Mouse (Mus musculus) adipocyte (in vitro differentiated cells): ENCODE data around the gene Atxn1.

ENCODE experiments used
- DNase-seq: peaks from one replicate; pipeline ENCODE4 v3.0.0-alpha.2; 2016; ENCODE audit warnings: low spot score

Gene Atxn1

GRCm38 (mm10) chr13:45680651-45681050 is 284.2 kb downstream of the Atxn1 start:
- no peak for DNase-seq

GRCm38 (mm10) chr13:45679096-45679495 is 285.7 kb downstream of the Atxn1 start:
- DNase-seq: no peak

GRCm38 (mm10) chr13:45672628-45673027 is 292.2 kb downstream of the Atxn1 start:
- DNase-seq: peak; percentile 37

GRCm38 (mm10) chr13:45669969-45670368 is 294.8 kb downstream of the Atxn1 start:
- peak; percentile 16 for DNase-seq

DNA sequence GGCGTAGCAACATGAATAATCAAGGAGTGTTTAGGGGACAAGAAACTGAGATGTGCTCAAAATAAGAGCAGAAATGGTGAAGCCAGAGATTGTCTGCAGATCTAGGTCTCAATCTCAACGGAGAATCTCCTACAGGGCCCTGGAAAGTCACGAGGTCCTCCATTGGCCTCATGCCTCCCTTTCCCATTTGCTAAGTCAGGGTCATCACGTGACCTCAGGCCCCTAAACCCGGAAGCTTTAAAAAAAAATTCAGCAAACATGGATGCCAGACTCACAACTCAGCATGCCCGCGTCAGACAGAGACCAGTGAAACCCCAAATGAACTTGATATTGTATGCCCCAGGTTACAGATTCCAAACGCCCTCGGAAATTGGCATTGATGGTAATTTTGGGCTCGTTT is 302.0 kb downstream of the Atxn1 start:
- DNase-seq: no peak

DNA sequence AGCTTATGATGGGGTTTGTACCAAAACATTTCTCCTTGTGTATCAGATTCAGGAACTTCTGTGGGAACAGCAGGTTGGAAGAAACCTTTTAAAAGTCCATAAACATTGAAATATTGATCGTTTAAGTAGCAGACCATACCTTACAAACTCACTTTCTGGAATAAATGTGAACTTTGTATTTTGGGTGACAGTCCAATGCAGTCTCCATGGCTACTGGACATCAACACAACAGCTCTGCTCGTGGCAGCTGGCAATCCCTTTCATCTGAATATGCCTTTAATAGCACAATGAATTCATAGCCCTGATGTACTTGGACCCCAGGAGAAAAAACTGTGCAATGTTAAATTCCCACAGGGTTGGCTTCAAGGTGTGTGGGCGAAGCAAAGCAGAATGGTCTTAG is 302.6 kb downstream of the Atxn1 start:
- no peak for DNase-seq

- no peak for DNase-seq
These were observed 303.3 kb downstream of the Atxn1 start for GRCm38 (mm10) chr13:45661283-45662185.

- no peak for DNase-seq
These were observed 305.0 kb downstream of the Atxn1 start for GRCm38 (mm10) chr13:45659813-45660212.

- DNase-seq: no peak
These were observed 306.5 kb downstream of the Atxn1 start for GRCm38 (mm10) chr13:45658343-45658742.

- peak; percentile 58 for DNase-seq
These were observed 307.6 kb downstream of the Atxn1 start for GRCm38 (mm10) chr13:45657176-45657575.

- DNase-seq: no peak
These were observed 313.1 kb downstream of the Atxn1 start for GRCm38 (mm10) chr13:45651652-45652241.

DNA sequence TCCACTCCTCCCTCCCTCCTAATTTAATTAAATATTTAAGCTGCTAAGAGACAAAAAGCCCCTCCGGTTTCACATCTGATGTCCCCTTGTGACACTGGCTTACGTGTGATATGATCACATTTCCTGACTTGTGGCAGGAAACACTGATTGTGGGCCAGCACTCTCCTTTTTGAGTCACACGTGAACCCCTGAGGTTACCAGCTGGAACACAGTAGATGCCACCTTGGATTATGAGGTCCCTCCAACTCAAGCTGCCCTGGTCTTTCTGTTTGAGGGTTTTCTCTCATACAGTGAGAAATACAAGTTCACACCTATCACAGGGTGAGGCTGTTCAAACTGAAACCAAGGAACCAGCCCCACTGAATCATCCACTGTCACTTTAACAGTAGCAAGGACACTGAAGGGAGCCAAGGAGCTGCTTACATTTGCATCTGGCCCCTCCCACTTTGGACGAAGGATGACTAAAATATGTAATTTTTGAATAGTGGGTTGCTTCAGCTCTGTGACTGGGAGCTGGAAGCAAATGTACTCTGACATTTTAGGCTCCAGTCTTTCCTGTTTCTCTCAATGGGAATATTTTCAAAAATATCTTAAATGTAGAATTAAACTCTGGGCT is 315.5 kb downstream of the Atxn1 start:
- DNase-seq: peak; percentile 13

GRCm38 (mm10) chr13:45643780-45644395 is 320.9 kb downstream of the Atxn1 start:
- no peak for DNase-seq

- DNase-seq: no peak
These were observed 321.9 kb downstream of the Atxn1 start for GRCm38 (mm10) chr13:45642913-45643312.

DNA sequence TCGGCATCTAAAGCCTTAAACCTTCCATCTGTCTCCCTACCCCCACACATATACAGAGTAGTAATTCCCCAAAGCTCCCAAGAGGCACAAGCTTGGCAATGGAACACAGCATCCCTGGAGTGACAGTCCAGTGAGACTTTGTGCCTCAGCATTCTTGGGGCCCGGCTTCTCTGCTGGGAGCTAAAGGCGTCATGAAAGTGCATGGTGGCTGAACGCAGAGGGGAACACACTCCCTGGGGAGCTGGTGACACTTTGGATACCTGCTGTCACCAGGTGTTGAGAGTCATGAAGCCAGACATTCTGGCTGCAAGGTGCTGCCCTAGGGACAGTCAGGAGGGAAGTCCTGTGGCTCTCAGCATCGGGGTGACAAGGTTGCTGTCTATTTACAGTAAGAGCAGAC is 324.4 kb downstream of the Atxn1 start:
- no peak for DNase-seq

GRCm38 (mm10) chr13:45638281-45638680 is 326.5 kb downstream of the Atxn1 start:
- no peak for DNase-seq

- DNase-seq: peak; percentile 68
These were observed 327.5 kb downstream of the Atxn1 start for GRCm38 (mm10) chr13:45637324-45637723.

DNA sequence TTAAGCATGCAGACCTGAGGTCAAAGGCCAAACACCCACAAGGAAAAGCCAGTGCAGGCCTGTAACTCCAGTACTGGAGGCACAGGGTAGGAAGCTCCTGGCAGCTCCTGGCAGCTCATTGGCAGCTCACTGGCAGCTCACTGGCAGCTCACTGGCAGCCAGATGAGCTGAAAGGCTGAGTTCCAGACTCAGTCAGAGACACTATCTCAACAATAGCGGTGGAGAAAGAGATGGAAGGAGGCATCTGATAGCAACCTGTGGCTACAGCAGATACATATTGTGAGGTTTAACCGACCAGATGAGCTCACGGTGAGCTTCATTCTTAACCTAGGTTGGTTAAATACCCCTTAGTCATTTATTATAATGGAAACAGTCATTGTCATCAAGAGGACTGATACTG is 328.4 kb downstream of the Atxn1 start:
- DNase-seq: peak; percentile 21

DNA sequence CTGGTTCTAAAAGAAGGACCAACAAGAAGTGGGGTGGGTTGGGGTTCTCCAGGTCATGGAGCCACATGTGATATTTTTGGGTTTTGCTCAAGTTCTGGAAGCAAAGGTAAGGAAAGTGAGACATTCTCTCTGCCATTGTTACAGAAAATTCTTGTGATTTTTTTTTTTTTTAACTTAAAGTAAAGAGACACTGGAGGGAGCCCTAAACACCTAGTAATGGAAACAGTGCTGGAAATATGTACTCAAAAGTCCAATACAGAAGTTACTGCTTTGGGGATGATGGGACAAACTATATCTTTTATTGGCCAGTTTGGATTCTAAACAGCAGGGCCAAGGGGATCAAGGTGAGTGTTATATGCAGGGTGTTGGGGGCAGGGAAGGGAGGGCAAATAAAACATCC is 330.9 kb downstream of the Atxn1 start:
- no peak for DNase-seq

DNA sequence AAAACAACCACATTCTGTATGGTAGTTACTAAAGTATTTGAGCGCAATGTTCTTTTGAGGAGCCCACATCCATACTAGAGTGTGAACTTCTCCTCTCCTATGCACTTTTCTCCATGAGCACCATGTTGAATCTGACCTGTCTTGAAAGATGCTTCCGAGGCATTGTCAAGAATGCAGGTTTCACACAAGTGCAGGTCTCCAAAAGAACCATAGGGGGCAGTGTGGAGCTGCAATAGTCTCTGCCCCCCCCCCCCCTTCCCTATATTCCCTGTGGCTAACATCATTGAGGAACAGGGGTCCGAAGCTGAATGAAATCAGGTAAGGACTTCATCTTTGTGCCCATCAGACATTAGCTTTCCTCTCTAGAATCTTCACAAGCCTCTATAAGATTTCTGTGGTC is 332.7 kb downstream of the Atxn1 start:
- no peak for DNase-seq

DNA sequence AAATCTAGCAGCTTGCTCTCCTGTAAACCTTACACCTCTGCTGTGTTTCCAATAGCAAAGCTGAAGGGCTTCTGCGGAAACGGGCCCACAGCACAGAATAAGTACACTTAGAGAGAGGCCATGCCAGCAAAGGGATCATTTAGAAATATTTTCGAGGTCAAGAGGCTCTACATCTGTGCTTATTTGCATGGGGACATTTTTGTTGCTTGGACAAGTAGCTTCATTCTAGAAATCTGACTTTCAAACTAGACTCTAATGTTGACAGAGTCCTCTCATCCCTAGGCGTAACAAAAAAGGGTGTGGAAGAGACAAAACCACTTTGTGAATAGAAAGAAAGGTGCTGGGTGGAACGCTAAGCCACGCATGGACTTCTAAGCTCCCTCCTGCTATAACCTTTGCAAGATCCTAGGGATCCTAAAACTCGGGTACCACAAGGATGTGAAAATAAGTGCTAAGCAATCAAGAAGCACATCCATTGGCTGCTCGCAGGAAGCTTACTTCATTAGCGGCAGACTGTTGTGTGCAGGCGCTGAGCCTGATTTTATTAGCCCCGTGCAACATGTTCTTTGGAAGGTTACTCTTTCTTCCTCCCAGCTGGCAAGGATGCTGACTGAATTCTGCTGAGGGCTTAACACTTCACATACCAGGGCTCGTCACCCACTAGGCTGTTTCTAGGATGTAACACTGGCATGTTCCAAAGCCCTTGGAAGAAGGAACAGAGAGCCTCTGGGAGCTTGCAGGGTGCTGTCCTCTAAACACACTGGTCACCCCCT is 334.1 kb downstream of the Atxn1 start:
- no peak for DNase-seq

DNA sequence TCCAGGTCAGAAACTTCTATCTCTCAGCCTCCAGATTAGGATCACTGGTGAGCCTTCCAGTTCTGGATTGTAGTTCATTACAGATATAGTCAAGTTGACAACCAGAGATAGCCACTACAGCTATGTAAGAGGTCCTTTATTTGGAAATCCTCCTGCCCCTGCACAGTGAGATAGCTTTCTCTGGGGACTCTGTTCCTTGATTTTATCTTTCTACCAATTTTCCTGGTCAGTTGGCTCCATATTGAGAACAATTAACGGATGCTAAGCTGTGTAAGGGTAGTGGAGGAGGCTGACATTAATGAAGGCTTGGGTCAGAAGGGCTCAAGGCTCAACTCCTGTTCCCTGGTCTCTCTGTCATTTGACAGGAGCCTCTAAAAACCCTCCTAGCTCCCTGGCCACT is 335.1 kb downstream of the Atxn1 start:
- no peak for DNase-seq
